Mouse (Mus musculus): ENCODE measurements around the gene Il2rb. TPM values are rescaled to one million over a fixed set of nuclear protein-coding genes. Genes with fewer than 3 reads are reported as not detected.
A peak's percentile ranks its signal among the peaks of the same experiment; 100 is the strongest.

Il2rb gene
- polyA plus RNA-seq, 1 experiment from 2014 or later: 0.42 TPM

GRCm38 (mm10) chr15:78455168-78455567 lies 39.9 kb downstream of the Il2rb start:
- no peaks in the 10 kb centered on the region for H3K36me3 ChIP-seq (ENCODE audit: control insufficient read depth, insufficient read depth, low read length)
- no peak overlapping the region for H3K9ac ChIP-seq (ENCODE audit: low read depth, low read length)
- WGBS: 68% methylated on average over 4 of the region's 4 CpGs

GRCm38 (mm10) chr15:78452929-78453328 lies 42.1 kb downstream of the Il2rb start:
- Histone ChIP-seq H3K9ac (ENCODE audit: low read depth, low read length) (no peak overlapping the region), H3K36me3 (ENCODE audit: control insufficient read depth, insufficient read depth, low read length) (no peaks in the 10 kb centered on the region), H3K27ac (replicated peaks; ENCODE audit: low read depth, low read length) (no peak overlapping the region), H3K27me3 (replicated peaks; ENCODE audit: control insufficient read depth, insufficient read depth, low read length) (no peaks in the 10 kb centered on the region; the same call in 1 of the 2 replicates), H3K4me3 (ENCODE audit: low read depth, low read length) (no peak overlapping the region), H3K9me3 (ENCODE audit: control insufficient read depth, low read length) (no peaks in the 10 kb centered on the region), H3K4me1 (ENCODE audit: control insufficient read depth, insufficient read depth, low read length) (no peaks in the 10 kb centered on the region), H3K4me2 (ENCODE audit: low read depth, low read length) (no peak overlapping the region)
- DNase-seq (ENCODE audit: low spot score) (no peak), ATAC-seq (ENCODE audit: low read depth) (no peak)
- WGBS: 62% methylated on average over 3 of the region's 3 CpGs

More at GRCm38 (mm10) chr15:78455168-78455567, 39.9 kb downstream of the Il2rb start:
- H3K27me3 ChIP-seq (replicated peaks; ENCODE audit: control insufficient read depth, insufficient read depth, low read length): no peaks in the 10 kb centered on the region; the same call in 1 of the 2 replicates
- no peaks in the 10 kb centered on the region for H3K9me3 ChIP-seq (ENCODE audit: control insufficient read depth, low read length)
- no peaks in the 10 kb centered on the region for H3K4me1 ChIP-seq (ENCODE audit: control insufficient read depth, insufficient read depth, low read length)
- no peak overlapping the region for H3K27ac ChIP-seq (replicated peaks; ENCODE audit: low read depth, low read length)
- no peak overlapping the region for H3K4me3 ChIP-seq (ENCODE audit: low read depth, low read length)
- no peak overlapping the region for H3K4me2 ChIP-seq (ENCODE audit: low read depth, low read length)
- no peak for ATAC-seq (ENCODE audit: low read depth)
- no peak for DNase-seq (ENCODE audit: low spot score)

GRCm38 (mm10) chr15:78451201-78451600 lies 43.9 kb downstream of the Il2rb start:
- Histone ChIP-seq H3K27me3 (replicated peaks; ENCODE audit: control insufficient read depth, insufficient read depth, low read length) (no peaks in the 10 kb centered on the region), H3K27ac (replicated peaks; ENCODE audit: low read depth, low read length) (no peak overlapping the region), H3K36me3 (ENCODE audit: control insufficient read depth, insufficient read depth, low read length) (no peaks in the 10 kb centered on the region), H3K4me1 (ENCODE audit: control insufficient read depth, insufficient read depth, low read length) (no peaks in the 10 kb centered on the region), H3K4me3 (ENCODE audit: low read depth, low read length) (no peak overlapping the region), H3K4me2 (ENCODE audit: low read depth, low read length) (no peak overlapping the region), H3K9ac (ENCODE audit: low read depth, low read length) (no peak overlapping the region), H3K9me3 (ENCODE audit: control insufficient read depth, low read length) (no peaks in the 10 kb centered on the region)
- DNase-seq (ENCODE audit: low spot score) (no peak), ATAC-seq (ENCODE audit: low read depth) (no peak)
- WGBS: 72% methylated on average over 2 of the region's 2 CpGs

GRCm38 (mm10) chr15:78450419-78450768 lies 44.7 kb downstream of the Il2rb start:
- ATAC-seq (ENCODE audit: low read depth): no peak
- no peaks in the 10 kb centered on the region for H3K36me3 ChIP-seq (ENCODE audit: control insufficient read depth, insufficient read depth, low read length)
- WGBS: 89% methylated on average over 6 of the region's 6 CpGs
- no peak overlapping the region for H3K4me3 ChIP-seq (ENCODE audit: low read depth, low read length)
- H3K9ac ChIP-seq (ENCODE audit: low read depth, low read length): no peak overlapping the region
- no peak overlapping the region for H3K4me2 ChIP-seq (ENCODE audit: low read depth, low read length)
- no peaks in the 10 kb centered on the region for H3K4me1 ChIP-seq (ENCODE audit: control insufficient read depth, insufficient read depth, low read length)
- H3K27me3 ChIP-seq (replicated peaks; ENCODE audit: control insufficient read depth, insufficient read depth, low read length): no peaks in the 10 kb centered on the region
- H3K9me3 ChIP-seq (ENCODE audit: control insufficient read depth, low read length): no peaks in the 10 kb centered on the region
- H3K27ac ChIP-seq (replicated peaks; ENCODE audit: low read depth, low read length): peak overlapping the region; percentile 67
- DNase-seq (ENCODE audit: low spot score): no peak

GRCm38 (mm10) chr15:78449694-78450418 lies 45.2 kb downstream of the Il2rb start:
- H3K27me3 ChIP-seq (replicated peaks; ENCODE audit: control insufficient read depth, insufficient read depth, low read length): no peaks in the 10 kb centered on the region
- no peak overlapping the region for H3K4me3 ChIP-seq (ENCODE audit: low read depth, low read length)
- DNase-seq (ENCODE audit: low spot score) (peak; percentile 87), ATAC-seq (ENCODE audit: low read depth) (peak; percentile 27; the same call in 1 of the 2 replicates)
- WGBS: 33% methylated on average over 5 of the region's 7 CpGs
- H3K36me3 ChIP-seq (ENCODE audit: control insufficient read depth, insufficient read depth, low read length): no peaks in the 10 kb centered on the region
- H3K9ac ChIP-seq (ENCODE audit: low read depth, low read length): no peak overlapping the region
- H3K9me3 ChIP-seq (ENCODE audit: control insufficient read depth, low read length): no peaks in the 10 kb centered on the region
- H3K4me2 ChIP-seq (ENCODE audit: low read depth, low read length): no peak overlapping the region
- H3K27ac ChIP-seq (replicated peaks; ENCODE audit: low read depth, low read length): peak overlapping the region; percentile 67
- H3K4me1 ChIP-seq (ENCODE audit: control insufficient read depth, insufficient read depth, low read length): no peaks in the 10 kb centered on the region

- no peaks in the 10 kb centered on the region for H3K27me3 ChIP-seq (replicated peaks; ENCODE audit: control insufficient read depth, insufficient read depth, low read length)
- no peaks in the 10 kb centered on the region for H3K4me1 ChIP-seq (ENCODE audit: control insufficient read depth, insufficient read depth, low read length)
- DNase-seq (ENCODE audit: low spot score) (no peak), ATAC-seq (ENCODE audit: low read depth) (no peak)
- H3K36me3 ChIP-seq (ENCODE audit: control insufficient read depth, insufficient read depth, low read length): no peaks in the 10 kb centered on the region
- 65% methylated on average over 6 of the region's 6 CpGs for WGBS
- no peaks in the 10 kb centered on the region for H3K9me3 ChIP-seq (ENCODE audit: control insufficient read depth, low read length)
- no peak overlapping the region for H3K9ac ChIP-seq (ENCODE audit: low read depth, low read length)
- H3K27ac ChIP-seq (replicated peaks; ENCODE audit: low read depth, low read length): no peak overlapping the region; the same call in 1 of the 2 replicates
- no peak overlapping the region for H3K4me2 ChIP-seq (ENCODE audit: low read depth, low read length)
- H3K4me3 ChIP-seq (ENCODE audit: low read depth, low read length): no peak overlapping the region
Observed at GRCm38 (mm10) chr15:78449131-78449530, 45.9 kb downstream of the Il2rb start.

GRCm38 (mm10) chr15:78447746-78448535 lies 47.1 kb downstream of the Il2rb start:
- DNase-seq (ENCODE audit: low spot score): peak; percentile 96
- Histone ChIP-seq H3K4me3 (ENCODE audit: low read depth, low read length) (peak overlapping the region; percentile 28), H3K36me3 (ENCODE audit: control insufficient read depth, insufficient read depth, low read length) (no peaks in the 10 kb centered on the region), H3K27ac (replicated peaks; ENCODE audit: low read depth, low read length) (peak overlapping the region; percentile 90), H3K27me3 (replicated peaks; ENCODE audit: control insufficient read depth, insufficient read depth, low read length) (no peaks in the 10 kb centered on the region), H3K4me2 (ENCODE audit: low read depth, low read length) (peak overlapping the region; percentile 59), H3K4me1 (ENCODE audit: control insufficient read depth, insufficient read depth, low read length) (no peaks in the 10 kb centered on the region), H3K9me3 (ENCODE audit: control insufficient read depth, low read length) (no peaks in the 10 kb centered on the region), H3K9ac (ENCODE audit: low read depth, low read length) (peak overlapping the region; percentile 36)
- peak; percentile 68 for ATAC-seq (ENCODE audit: low read depth)
- WGBS: under 1% methylated on average over 22 of the region's 22 CpGs

- no peaks in the 10 kb centered on the region for H3K36me3 ChIP-seq (ENCODE audit: control insufficient read depth, insufficient read depth, low read length)
- no peaks in the 10 kb centered on the region for H3K9me3 ChIP-seq (ENCODE audit: control insufficient read depth, low read length)
- peak overlapping the region; percentile 41 for H3K27ac ChIP-seq (replicated peaks; ENCODE audit: low read depth, low read length)
- 44% methylated on average over 7 of the region's 7 CpGs for WGBS
- no peak overlapping the region for H3K4me2 ChIP-seq (ENCODE audit: low read depth, low read length)
- H3K4me1 ChIP-seq (ENCODE audit: control insufficient read depth, insufficient read depth, low read length): no peaks in the 10 kb centered on the region
- DNase-seq (ENCODE audit: low spot score): no peak
- 0 out of 2 replicates have a peak overlapping the region, but pooled peaks have one; percentile 25 for H3K9ac ChIP-seq (ENCODE audit: low read depth, low read length)
- no peak overlapping the region for H3K4me3 ChIP-seq (ENCODE audit: low read depth, low read length)
- no peak for ATAC-seq (ENCODE audit: low read depth)
- H3K27me3 ChIP-seq (replicated peaks; ENCODE audit: control insufficient read depth, insufficient read depth, low read length): no peaks in the 10 kb centered on the region
Observed at GRCm38 (mm10) chr15:78447121-78447520, 48.0 kb downstream of the Il2rb start.
